Mouse (Mus musculus) small intestine, adult 2 months (tissue): ENCODE measurements around the gene Lacc1.

Experiments
- CTCF ChIP-seq: fragments of 200-500 bp; IDR thresholded peaks from 2 replicates; pipeline ENCODE4 v1.5.1; 2012; ENCODE audit warnings: low read depth, mild to moderate bottlenecking, control low read depth, inconsistent platforms, low read length, moderate library complexity, mixed read lengths; ENCODE audit not compliant: insufficient replicate concordance, insufficient read length; ENCODE audit errors: extremely low read depth
- POLR2A ChIP-seq: fragments of 200-500 bp; IDR thresholded peaks from 2 replicates; pipeline ENCODE4 v1.6.1; 2012; ENCODE audit warnings: low read depth, mild to moderate bottlenecking, control low read depth, inconsistent platforms, low read length, moderate library complexity

DNA sequence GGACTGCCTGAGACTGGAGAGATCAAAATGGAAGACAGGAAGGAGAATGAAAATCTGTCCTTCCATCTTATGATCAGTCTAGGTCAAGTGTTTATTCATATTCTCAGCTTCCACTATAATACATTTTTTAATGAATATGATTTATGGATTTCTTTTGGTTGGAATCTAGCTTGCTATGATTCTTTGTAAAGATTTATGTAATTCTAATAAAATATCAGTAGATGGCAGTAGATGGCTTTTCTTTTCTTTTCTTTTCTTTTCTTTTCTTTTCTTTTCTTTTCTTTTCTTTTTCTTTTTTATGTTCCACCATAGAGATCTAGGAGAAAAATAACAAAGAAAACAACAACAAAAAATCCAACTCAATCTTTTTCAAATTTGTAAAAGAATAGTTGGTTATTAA is 16.6 kb upstream of the Lacc1 start:
- TF ChIP-seq POLR2A (no peak), CTCF (no peak)
